Mouse (Mus musculus) layer of hippocampus, adult 18-20 months (tissue): ENCODE data around the gene Gsdma. TPM values are rescaled to one million over a fixed set of nuclear protein-coding genes. Genes with fewer than 3 reads are reported as not detected.
"Not testable (repeated sequence)": the region's sequence is repeated elsewhere in the genome, so short reads cannot be mapped to it uniquely, and the experiment has no call there.

Source experiments
- DNase-seq, 2 experiments: peaks; one replicate each; pipeline ENCODE4 v3.0.0; 2022; ENCODE audit warnings: low spot score in 2 of 2
- total RNA-seq, 2 experiments: library from RNA; stranded (reverse); gene quantifications; 2 replicates each; pipeline ENCODE4 v1.2.3; 2021

The Gsdma gene
- total RNA-seq, 2 experiments from 2014 or later, result not detected

- no peak for DNase-seq
Measured at GRCm38 (mm10) chr11:98708282-98708956, 44.3 kb downstream of the Gsdma start.

GRCm38 (mm10) chr11:98709001-98709741 lies 45.0 kb downstream of the Gsdma start:
- DNase-seq, result no peak

DNA sequence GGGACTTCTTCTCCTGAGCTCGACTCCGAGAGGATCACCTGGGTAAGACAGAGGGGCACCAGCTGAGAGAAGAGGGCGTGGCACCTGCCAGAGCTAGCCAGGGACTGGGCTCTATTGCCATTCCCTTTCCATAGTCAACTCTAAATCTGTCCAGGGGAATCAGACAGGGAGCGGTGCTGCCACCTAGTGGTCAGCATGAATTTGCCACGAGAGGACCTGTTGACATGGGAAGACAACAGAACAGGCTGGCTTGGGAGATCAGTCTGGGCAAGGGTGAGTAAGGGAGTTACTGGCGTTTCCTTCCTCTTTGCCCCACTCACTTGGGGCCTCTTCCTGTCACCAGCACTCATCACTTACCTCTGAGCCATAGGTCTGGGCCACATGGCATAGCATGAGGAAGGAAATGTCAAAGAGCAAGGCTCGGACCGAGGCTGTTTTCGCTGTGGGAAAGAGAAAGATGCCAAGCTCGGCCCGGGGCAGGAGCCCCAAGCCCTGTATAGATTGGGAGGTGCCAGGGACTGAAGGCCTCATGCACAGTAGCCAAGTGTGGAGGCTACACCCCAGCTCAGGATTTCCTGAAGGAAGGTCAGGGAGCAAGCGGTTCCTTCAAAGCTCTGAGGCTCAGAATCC lies 46.4 kb downstream of the Gsdma start:
- DNase-seq, result peak; percentile 64 to 84

DNA sequence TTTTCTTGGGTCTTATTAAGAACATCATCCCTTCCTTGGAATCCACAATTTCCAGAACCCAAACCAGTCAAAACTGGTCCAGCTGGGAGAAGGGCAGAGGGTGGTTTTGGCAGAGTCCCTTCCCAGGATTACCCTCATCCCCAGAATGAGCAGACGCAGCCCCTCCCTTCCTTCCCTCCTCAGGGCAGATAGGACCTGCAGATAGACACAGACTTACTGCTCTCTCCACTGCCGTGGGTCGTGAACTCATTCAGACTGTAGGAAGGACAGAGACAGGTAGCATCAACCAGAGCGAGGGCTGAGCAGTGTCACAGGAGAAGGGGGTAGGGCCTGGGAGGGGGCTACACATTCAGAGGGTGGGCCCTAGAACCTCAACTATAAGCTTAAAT lies 46.9 kb downstream of the Gsdma start:
- no peak for DNase-seq

GRCm38 (mm10) chr11:98712009-98712408 lies 47.9 kb downstream of the Gsdma start:
- DNase-seq, result not testable (repeated sequence)

DNA sequence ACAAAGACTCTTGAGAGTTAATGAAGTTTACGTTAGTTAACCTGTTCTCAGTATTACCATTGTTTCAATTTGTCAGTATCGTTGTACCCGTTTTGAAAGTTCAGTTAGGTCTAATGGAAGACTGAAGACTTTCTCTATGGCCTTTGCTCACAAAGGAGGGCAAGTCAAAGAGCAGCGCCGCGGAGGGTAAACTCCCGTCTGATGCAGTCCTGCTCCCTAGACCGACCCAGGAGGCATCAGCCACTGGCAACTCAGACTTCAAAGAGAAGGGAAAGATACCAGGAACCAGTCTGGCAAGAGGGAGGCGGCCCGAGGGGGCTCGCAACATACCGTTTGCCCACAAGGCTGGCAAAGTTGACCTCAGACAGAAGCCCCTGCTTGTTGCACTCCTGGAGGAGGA lies 49.6 kb downstream of the Gsdma start:
- no peak for DNase-seq

GRCm38 (mm10) chr11:98715946-98716345 lies 51.8 kb downstream of the Gsdma start:
- DNase-seq, result no peak

DNA sequence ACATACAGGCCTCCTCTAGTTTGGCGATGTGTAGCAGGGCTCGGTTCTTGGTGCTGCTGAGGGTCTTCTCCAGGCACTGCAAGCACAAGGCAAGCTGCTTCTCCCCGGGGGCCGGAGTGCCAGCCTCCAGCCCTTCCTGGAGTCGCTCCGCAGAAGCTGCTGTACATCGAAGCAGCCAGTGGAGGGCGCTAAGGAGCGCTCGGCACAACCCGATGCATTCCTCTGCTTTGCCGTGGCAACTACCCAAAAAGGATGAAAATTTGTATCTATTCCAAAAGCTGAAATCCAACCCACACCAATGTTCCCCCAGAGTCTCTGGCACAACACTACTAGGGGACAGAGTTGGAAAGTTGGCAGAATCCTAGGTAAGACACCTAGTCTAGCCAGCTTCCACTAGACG lies 53.8 kb downstream of the Gsdma start:
- DNase-seq, result peak; percentile 84 to 91

GRCm38 (mm10) chr11:98720756-98721155 lies 56.6 kb downstream of the Gsdma start:
- DNase-seq, result no peak

DNA sequence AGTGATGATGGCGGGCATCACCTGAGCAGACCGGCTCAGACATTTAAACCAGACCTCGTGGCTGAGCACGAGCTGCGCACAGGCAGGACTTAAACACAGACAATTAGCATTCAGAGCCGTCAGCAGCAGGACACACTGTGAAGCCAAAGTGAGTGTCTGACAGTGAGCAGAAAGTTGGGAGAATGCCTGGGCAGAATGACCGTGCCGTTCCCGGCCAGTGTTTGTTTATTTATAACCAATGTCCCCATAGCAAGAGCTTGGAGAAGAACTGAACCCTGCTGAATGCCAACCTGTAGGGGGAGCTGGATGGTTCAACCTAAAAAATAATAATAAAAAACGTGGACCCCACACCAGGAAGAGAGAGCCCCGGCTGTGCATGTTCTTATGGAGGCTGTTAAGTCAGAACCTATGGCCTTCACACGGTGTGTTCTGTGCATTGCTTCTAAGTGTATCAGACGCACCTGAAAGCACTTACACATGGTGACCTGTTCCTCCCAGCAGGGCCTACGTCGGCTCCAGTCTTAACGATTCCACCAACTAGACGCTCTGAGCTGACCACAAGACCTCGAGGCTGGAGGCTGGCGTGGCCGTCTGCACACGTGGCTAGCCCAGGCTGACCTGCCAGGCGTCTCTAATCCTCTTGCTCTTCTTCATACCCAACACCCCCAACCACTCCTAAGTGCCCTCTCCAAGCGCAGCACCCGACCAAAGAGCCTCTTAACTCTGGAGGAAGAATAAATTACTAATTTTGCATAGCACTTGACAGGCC lies 57.5 kb downstream of the Gsdma start:
- peak in 1 of 2 experiments; percentile 82 for DNase-seq

- no peak for DNase-seq
Measured at GRCm38 (mm10) chr11:98723098-98723497, 58.9 kb downstream of the Gsdma start.

- no peak for DNase-seq
Measured at GRCm38 (mm10) chr11:98725926-98726506, 61.9 kb downstream of the Gsdma start.

Other genes with a start within 250 kb of the Gsdma start
- 10 to 100 TPM; 83.0 to 95.4 TPM for gene Mien1, start 225.4 kb upstream of the Gsdma start, total RNA-seq
- 1 to 10 TPM; 1.2 to 2.1 TPM for gene Grb7, start 218.0 kb upstream of the Gsdma start, total RNA-seq
- not detected for gene Ikzf3, start 118.3 kb upstream of the Gsdma start, total RNA-seq
- gene Zpbp2, start 113.3 kb upstream of the Gsdma start, total RNA-seq, result not detected
- 10 to 100 TPM; 59.2 to 60.6 TPM for gene Ormdl3, start 77.0 kb upstream of the Gsdma start, total RNA-seq
- gene Lrrc3c, start 66.1 kb upstream of the Gsdma start, total RNA-seq, result not detected
- 10 to 100 TPM; 11.6 to 11.8 TPM for gene Gm12355, start 38.7 kb upstream of the Gsdma start, total RNA-seq
- not detected for gene Gsdma3, start 38.0 kb upstream of the Gsdma start, total RNA-seq
- gene Gsdma2, start 17.6 kb upstream of the Gsdma start, total RNA-seq, result not detected
- gene Psmd3, start 18.2 kb downstream of the Gsdma start, total RNA-seq, result 100 to 1,000 TPM; 126 to 131 TPM
- not detected for gene Csf3, start 36.9 kb downstream of the Gsdma start, total RNA-seq
- 100 to 1,000 TPM; 126 TPM for gene Med24, start 65.1 kb downstream of the Gsdma start, total RNA-seq
- 1,000 to 10,000 TPM; 1,110 to 1,111 TPM for gene Thra, start 76.3 kb downstream of the Gsdma start, total RNA-seq
- 10 to 100 TPM; 66.6 to 84.3 TPM for gene Nr1d1, start 111.0 kb downstream of the Gsdma start, total RNA-seq
- 100 to 1,000 TPM; 178 to 183 TPM for gene Msl1, start 131.2 kb downstream of the Gsdma start, total RNA-seq
- 10 to 100 TPM; 57.0 to 58.4 TPM for gene Casc3, start 140.6 kb downstream of the Gsdma start, total RNA-seq
- 100 to 1,000 TPM; 196 to 203 TPM for gene Rapgefl1, start 172.4 kb downstream of the Gsdma start, total RNA-seq
- 10 to 100 TPM; 75.9 to 80.7 TPM for gene Wipf2, start 199.3 kb downstream of the Gsdma start, total RNA-seq
- gene Cdc6, start 243.4 kb downstream of the Gsdma start, total RNA-seq, result under 1 TPM; 0.36 to 0.79 TPM